Mouse (Mus musculus) gonadal fat pad, adult 2 months (tissue): ENCODE data around the gene Suco. TPM values are rescaled to one million over a fixed set of nuclear protein-coding genes. Genes with fewer than 3 reads are reported as not detected.

ENCODE experiments used
- DNase-seq: peaks from one replicate; pipeline ENCODE4 v3.0.0-alpha.2; 2012; ENCODE audit warnings: low read depth
- polyA plus RNA-seq: library from polyadenylated mRNA; depleted of rRNA; stranded (reverse); fragments of >200 nt; gene quantifications from 2 replicates; pipeline ENCODE4 v1.2.3, GENCODE M21; 2012; rRNA removed

The Suco gene
- polyA plus RNA-seq, 1 experiment: 11.0 TPM

DNA sequence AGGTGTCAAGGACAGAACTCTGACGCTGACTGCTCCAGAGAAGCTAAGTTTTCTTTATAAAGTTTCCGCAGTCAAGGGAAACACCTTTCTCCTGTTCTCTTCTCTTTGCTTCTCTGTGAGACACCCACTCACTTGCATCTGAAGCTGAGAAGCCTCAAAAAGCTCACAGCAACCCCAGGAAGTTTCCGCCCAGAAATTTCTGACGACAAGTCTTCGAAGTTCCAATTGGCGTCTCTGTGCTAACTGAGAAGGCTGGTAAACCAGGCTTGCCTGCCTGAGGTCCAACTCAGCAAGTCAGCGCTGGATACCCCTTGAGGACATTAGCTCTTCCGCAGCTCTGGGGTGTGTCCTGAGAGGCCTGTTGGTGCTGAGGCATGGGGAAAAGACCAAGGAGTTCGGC is 88.1 kb downstream of the Suco start, which contains the start of gene Fasl:
Gene Fasl, minus strand, starts transcription at position 157 of the 400 bp plus-strand sequence.
- no peak for DNase-seq

DNA sequence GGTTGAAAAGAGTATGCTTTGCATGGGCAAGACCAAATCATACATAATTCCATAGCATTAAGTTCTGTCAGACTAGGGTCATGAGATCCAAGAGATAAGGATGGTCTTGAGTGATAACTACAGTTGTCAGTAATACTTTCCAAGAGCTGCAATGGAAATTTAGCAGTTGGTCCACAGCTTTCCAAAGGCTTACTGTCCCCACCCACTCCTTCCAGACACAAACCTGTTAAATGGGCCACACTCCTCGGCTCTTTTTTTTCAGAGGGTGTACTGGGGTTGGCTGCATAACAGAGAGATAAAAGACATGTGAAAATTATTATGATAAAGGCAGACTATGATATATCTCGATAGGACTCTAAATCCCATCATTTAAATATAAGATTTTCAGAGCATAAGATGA is 93.8 kb downstream of the Suco start:
- no peak for DNase-seq

DNA sequence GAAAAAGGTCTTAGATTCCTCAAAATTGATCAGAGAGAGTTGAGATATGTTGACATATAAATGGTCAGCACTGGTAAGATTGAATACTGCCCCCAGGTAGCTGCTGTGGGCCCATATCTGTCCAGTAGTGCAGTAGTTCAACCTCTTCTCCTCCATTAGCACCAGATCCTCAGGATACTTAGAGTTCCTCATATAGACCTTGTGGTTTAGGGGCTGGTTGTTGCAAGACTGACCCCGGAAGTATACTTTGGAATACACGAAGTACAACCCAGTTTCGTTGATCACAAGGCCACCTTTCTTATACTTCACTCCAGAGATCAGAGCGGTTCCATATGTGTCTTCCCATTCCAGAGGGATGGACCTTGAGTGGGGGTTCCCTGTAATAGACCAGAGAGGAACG is 94.9 kb downstream of the Suco start:
- DNase-seq: no peak

DNA sequence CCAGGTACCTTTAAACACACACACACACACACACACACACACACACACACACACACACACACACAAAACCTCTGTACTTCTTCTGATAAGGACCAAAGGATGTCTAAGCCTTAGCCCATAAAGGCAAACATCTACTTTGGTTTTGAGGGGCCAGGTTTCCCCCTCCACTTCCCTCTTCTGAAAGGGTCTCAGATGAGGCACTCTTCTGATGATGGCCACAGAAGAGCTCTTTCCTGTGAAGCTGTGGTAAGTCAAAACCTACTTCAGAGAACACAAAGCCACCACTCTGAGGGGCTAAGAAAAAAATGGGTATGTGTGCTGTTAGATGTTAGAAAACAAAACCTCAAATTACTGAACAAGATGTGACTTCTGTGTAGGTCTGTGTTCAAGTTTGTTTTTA is 97.4 kb downstream of the Suco start:
- DNase-seq: no peak

DNA sequence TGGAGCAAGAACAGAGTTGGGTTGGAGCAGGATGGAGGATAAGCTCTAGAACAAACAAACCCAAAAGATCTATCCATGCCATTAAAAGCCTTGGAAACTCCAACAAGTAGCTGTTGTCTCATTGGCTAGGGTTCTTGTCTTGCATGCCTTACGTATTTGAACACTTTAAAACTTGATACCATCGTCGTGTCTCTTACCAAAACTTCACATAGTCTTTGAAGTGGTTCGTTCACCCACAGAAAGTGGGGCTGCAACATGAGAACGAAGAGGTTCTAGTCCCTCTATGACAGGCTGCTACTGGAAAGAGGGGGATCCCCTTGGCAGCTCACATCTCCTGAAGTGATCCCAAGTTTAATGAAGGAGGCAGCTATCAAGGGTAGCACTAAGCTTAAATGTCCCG is 101.3 kb downstream of the Suco start:
- no peak for DNase-seq

DNA sequence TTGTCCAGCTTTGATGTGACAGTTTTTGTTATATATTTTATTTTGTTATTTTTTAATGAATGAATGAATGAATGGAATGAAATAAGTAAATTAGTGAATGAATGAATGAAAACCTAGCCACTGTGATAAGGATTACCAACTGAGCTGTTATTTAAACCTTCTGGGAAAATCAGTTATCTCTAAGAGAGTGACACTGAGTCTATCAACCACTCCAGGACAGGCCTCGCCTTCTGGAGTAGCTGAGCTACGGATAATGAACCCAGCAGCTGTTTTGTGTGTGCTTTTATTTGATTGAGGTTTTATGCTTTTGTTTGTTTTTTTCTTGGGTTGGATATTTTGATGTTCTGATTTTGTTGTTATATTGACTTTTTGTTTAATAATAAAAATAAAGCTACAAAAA is 105.2 kb downstream of the Suco start:
- DNase-seq: no peak

DNA sequence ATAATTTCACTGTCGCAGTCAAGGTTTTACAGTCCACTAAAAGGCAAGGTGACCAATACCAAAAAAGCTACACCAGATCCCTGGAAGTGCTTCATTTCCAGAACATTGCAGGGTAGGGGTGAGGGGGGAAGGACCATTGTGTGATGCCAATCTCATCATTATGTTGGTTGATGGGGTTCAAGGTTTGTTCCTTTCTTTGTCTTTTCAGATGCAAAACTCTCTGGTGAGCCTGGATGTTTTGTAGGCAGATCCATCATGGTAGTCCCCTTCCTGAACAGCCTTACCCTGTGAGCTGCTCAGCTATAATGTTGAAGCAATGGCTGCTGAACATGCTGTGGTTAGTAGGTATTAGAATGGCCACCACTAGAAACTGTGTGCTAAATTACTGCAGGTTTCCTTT is 107.2 kb downstream of the Suco start:
- DNase-seq: no peak

DNA sequence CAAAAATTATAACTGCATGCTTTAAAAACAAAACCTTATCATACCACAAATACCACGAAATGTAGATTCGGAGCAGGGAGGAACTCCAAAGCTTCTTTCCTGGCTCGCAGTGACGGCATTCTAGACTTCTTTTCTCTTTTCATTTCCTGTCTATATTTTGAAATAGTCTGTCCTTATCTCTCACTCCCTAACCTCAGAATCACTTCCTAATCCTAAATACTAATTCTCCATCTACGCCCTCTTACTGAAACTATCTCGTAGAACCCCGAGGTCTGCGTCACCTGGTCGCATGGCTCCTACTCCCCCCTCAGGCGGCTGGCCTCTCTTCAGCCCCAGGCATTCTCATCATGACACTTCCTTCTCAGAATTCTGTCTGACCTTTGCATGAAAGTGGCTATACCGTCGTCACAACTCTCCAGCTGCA is 109.4 kb downstream of the Suco start:
- no peak for DNase-seq

DNA sequence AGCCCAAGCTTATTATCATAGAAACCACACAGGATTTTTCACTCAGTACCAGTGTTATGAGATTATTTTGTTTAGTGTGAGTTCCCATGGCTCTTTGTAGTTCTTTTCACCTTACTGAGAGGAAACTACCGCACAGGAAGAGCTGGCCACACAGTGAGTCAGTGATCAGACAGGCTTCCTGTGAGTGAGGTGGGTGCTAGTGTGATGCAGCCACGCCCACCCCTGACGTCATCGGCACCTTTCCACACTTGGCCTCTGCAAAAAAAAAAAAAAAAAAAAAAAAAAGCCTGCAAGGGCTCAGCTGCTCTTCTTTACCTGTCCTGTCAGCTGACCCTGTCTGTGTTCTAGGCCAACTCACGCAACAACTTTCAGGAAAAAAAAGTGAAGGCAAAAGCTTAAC is 109.8 kb downstream of the Suco start:
- no peak for DNase-seq

Other genes with a start within 250 kb of the Suco start
- 0.12 and 0.19 TPM in 2 replicates for gene Fasl, start 88.2 kb downstream of the Suco start, polyA plus RNA-seq
- gene Pigc, start 92.5 kb upstream of the Suco start, polyA plus RNA-seq: 23.7 and 28.0 TPM in 2 replicates
- not detected in 2 replicates for gene 4930558K02Rik, start 103.0 kb upstream of the Suco start, polyA plus RNA-seq